Mouse (Mus musculus): Measurements from ENCODE around the gene Sdc4. TPM values are rescaled to one million over a fixed set of nuclear protein-coding genes. Genes with fewer than 3 reads are reported as not detected.
A peak's percentile ranks its signal among the peaks of the same experiment; 100 is the strongest.

Sdc4 gene
- polyA plus RNA-seq, 1 experiment from 2014 or later = 55.0 TPM

DNA sequence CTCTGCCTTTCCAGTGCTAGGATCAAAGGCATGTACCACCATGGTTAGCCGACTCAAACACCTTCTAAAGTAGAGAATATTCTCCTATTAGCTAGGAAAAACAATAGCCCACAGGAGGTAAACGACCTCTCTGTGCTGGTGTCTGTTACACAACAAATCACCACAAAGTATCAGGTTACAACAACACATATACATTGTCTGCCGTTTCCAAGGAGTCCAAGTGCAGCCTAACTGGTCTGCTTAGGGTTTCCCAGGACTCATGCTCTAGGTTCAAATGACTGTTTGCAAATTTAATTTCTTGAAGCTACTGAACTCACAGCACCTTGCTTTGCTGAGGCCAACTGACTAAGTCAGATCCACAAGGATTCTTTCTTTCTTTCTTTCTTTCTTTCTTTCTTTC, 24.2 kb downstream of the Sdc4 start:
- Histone ChIP-seq H3K27me3 (peaks cover 3% of the 10 kb centered on the region; the same call in 1 of the 2 replicates), H3K9ac (no peak overlapping the region), H3K4me1 (replicated peaks) (peaks cover 2% of the 10 kb centered on the region; the same call in 1 of the 2 replicates), H3K4me3 (replicated peaks) (no peak overlapping the region), H3K27ac (replicated peaks) (no peak overlapping the region), H3K9me3 (replicated peaks) (no peaks in the 10 kb centered on the region), H3K36me3 (replicated peaks) (peaks cover 8% of the 10 kb centered on the region), H3K4me2 (no peak overlapping the region)
- no peak for ATAC-seq (ENCODE audit: insufficient read depth)
- 7% methylated on average over 3 of the region's 3 CpGs for WGBS (ENCODE audit: insufficient replicate concordance)

DNA sequence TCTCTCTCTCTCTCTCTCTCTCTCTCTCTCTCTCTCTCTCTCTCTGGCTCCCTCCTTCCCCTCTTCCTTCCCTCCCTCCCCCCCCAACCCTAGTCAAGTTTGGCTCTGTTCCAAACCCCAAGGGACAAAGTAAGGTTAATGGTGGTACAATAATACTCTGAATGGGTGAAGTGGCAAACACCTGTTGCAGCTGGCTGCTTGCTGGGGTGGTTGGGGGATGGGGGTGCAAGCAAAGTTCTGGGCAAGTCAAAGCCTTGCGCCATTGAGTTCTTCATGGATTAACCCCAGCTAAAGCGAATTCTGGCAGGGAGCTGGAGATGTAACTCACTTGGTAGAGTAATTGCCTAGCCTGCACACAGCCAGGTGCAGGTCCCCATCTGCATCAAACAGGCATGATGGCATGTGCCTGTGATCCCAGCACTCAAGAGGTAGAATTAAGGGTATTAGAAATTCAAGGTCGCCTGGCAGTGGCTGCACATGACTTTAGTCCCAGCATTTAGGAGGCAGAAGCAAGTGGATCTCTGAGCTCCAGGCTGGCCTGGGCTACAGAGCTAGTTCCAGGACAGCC, 25.3 kb downstream of the Sdc4 start:
- Histone ChIP-seq H3K4me1 (replicated peaks) (peaks cover 2% of the 10 kb centered on the region; the same call in 1 of the 2 replicates), H3K27ac (replicated peaks) (no peak overlapping the region)
- whole genome bisulfite sequencing (ENCODE audit: insufficient replicate concordance) = 30% methylated on average over 3 of the region's 3 CpGs

DNA sequence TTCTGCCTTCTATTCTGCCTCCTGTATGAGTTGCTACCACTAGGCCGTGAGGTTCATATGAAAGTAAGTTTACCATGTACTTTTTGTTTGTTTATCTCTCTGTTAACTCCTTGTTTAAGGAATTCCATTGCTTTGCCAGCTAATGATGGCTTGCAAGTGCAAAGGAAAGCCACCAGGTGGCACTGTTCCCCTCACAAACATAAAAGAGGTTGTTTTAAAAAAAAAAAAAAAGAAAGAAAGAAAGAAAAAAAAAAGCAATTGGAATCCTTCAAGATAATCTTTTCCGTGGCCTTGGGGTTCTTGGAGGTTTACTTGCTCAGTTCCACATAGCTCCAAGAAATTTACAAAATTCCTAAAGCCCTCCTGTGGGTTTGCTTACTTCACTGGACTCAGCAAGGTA, 26.5 kb downstream of the Sdc4 start:
- no peak overlapping the region for H3K4me3 ChIP-seq (replicated peaks)
- 2% methylated on average over 2 of the region's 2 CpGs for WGBS (ENCODE audit: insufficient replicate concordance)
- H3K27me3 ChIP-seq = peaks cover 12% of the 10 kb centered on the region; the same call in 1 of the 2 replicates
- no peak for ATAC-seq (ENCODE audit: insufficient read depth)
- H3K27ac ChIP-seq (replicated peaks) = no peak overlapping the region
- H3K4me1 ChIP-seq (replicated peaks) = peaks cover 2% of the 10 kb centered on the region; the same call in 1 of the 2 replicates
- H3K36me3 ChIP-seq (replicated peaks) = no peaks in the 10 kb centered on the region
- H3K4me2 ChIP-seq = no peak overlapping the region
- no peaks in the 10 kb centered on the region for H3K9me3 ChIP-seq (replicated peaks)
- no peak overlapping the region for H3K9ac ChIP-seq

More for the DNA sequence above, 25.3 kb downstream of the Sdc4 start:
- H3K36me3 ChIP-seq (replicated peaks) = no peaks in the 10 kb centered on the region
- no peak overlapping the region for H3K4me2 ChIP-seq
- H3K4me3 ChIP-seq (replicated peaks) = no peak overlapping the region
- no peak for ATAC-seq (ENCODE audit: insufficient read depth)
- no peaks in the 10 kb centered on the region for H3K9me3 ChIP-seq (replicated peaks)
- no peak overlapping the region for H3K9ac ChIP-seq
- H3K27me3 ChIP-seq = peaks cover 12% of the 10 kb centered on the region; the same call in 1 of the 2 replicates

DNA sequence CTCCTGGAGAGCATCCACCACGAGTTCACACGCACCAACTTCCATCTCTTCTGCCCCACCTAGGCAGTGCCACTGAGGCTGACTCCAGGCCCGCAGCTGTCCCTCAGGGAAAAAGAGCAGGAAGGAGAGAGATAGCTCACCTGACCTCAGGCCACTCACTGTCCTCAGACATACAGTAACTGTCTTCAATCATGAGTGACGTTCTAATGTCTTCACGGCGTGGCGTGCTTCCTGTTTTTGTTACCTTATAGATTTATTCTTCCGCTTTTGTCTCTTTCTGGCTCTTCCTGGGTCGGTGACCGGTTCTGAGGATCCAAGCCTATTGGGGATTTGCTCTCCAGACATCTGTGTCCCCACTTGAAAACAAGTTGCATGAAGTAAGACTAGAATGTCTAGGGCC, 29.1 kb downstream of the Sdc4 start:
- Histone ChIP-seq H3K36me3 (replicated peaks) (no peaks in the 10 kb centered on the region), H3K4me1 (replicated peaks) (peaks cover 2% of the 10 kb centered on the region; the same call in 1 of the 2 replicates), H3K9ac (no peak overlapping the region), H3K4me3 (replicated peaks) (no peak overlapping the region), H3K27ac (replicated peaks) (no peak overlapping the region), H3K27me3 (peaks cover 27% of the 10 kb centered on the region), H3K9me3 (replicated peaks) (no peaks in the 10 kb centered on the region), H3K4me2 (no peak overlapping the region)
- 41% methylated on average over 10 of the region's 10 CpGs for WGBS (ENCODE audit: insufficient replicate concordance)
- ATAC-seq (ENCODE audit: insufficient read depth) = no peak

DNA sequence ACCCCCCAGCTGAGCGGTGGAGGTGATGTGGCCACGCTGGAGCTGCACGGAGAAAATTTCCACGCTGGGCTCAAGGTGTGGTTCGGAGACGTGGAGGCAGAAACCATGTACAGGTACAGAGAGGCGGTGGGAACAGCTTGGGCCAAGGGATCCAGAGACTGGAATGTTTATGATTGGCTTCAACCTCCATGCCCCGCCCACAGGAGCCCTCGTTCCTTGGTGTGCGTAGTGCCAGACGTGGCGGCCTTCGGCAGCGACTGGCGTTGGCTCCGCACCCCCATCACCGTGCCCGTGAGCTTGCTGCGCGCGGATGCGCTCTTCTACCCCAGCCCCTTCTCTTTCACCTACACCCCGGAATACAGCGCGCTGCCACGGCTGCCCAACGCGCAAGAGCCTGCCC, 29.5 kb downstream of the Sdc4 start:
- 26% methylated on average over 28 of the region's 28 CpGs for WGBS (ENCODE audit: insufficient replicate concordance)

DNA sequence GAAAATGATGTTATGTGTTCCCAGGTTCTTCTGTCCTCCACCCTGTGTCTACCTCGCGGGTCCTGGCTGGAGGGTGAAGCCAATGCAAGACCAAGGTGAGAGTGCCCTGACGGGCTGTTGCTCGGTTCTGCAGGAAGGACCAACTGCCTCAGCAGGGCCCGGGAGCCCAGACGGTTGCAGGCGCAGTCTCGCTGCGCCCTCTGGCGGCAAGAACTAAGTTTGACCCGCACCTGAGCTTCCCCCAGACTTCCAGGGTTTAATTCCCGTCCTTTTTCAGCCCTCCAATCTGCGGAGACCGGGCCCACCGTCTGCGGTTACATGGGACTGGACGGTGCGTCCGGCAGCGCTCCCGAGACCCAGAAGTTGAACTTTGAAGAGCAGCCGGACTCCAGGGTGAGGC, 36.0 kb downstream of the Sdc4 start:
- H3K9ac ChIP-seq = no peak overlapping the region
- no peak overlapping the region for H3K4me2 ChIP-seq
- no peak overlapping the region for H3K4me3 ChIP-seq (replicated peaks)
- H3K9me3 ChIP-seq (replicated peaks) = no peaks in the 10 kb centered on the region
- H3K4me1 ChIP-seq (replicated peaks) = no peaks in the 10 kb centered on the region
- no peaks in the 10 kb centered on the region for H3K36me3 ChIP-seq (replicated peaks)
- 2% methylated on average over 22 of the region's 22 CpGs for WGBS (ENCODE audit: insufficient replicate concordance)
- ATAC-seq (ENCODE audit: insufficient read depth) = no peak
- peaks cover 84% of the 10 kb centered on the region for H3K27me3 ChIP-seq
- H3K27ac ChIP-seq (replicated peaks) = no peak overlapping the region

More for the DNA sequence above, 29.5 kb downstream of the Sdc4 start:
- no peak for ATAC-seq (ENCODE audit: insufficient read depth)
- H3K27me3 ChIP-seq = peaks cover 31% of the 10 kb centered on the region
- no peaks in the 10 kb centered on the region for H3K9me3 ChIP-seq (replicated peaks)
- H3K4me3 ChIP-seq (replicated peaks) = no peak overlapping the region
- peaks cover 2% of the 10 kb centered on the region; the same call in 1 of the 2 replicates for H3K4me1 ChIP-seq (replicated peaks)
- no peaks in the 10 kb centered on the region for H3K36me3 ChIP-seq (replicated peaks)
- no peak overlapping the region for H3K4me2 ChIP-seq
- no peak overlapping the region for H3K9ac ChIP-seq
- no peak overlapping the region for H3K27ac ChIP-seq (replicated peaks)

GRCm38 (mm10) chr2:164405519-164405918, 38.2 kb downstream of the Sdc4 start:
- no peak overlapping the region for H3K27ac ChIP-seq (replicated peaks)
- no peaks in the 10 kb centered on the region for H3K9me3 ChIP-seq (replicated peaks)
- no peak for ATAC-seq (ENCODE audit: insufficient read depth)
- peaks cover 99% of the 10 kb centered on the region for H3K27me3 ChIP-seq
- H3K36me3 ChIP-seq (replicated peaks) = no peaks in the 10 kb centered on the region
- WGBS (ENCODE audit: insufficient replicate concordance) = 27% methylated on average over 5 of the region's 5 CpGs
- no peak overlapping the region for H3K4me3 ChIP-seq (replicated peaks)
- no peak overlapping the region for H3K9ac ChIP-seq
- H3K4me2 ChIP-seq = no peak overlapping the region
- H3K4me1 ChIP-seq (replicated peaks) = no peaks in the 10 kb centered on the region

- no peaks in the 10 kb centered on the region for H3K36me3 ChIP-seq (replicated peaks)
- H3K4me2 ChIP-seq = peak within 1 kb of the TSS; percentile 9
- H3K9me3 ChIP-seq (replicated peaks) = no peaks in the 10 kb centered on the region
- no peaks in the 10 kb centered on the region for H3K4me1 ChIP-seq (replicated peaks)
- H3K4me3 ChIP-seq (replicated peaks) = no peak within 1 kb of the TSS
- no peak for ATAC-seq (ENCODE audit: insufficient read depth)
- H3K27ac ChIP-seq (replicated peaks) = no peak within 1 kb of the TSS
- peaks cover 99% of the 10 kb centered on the region for H3K27me3 ChIP-seq
- WGBS (ENCODE audit: insufficient replicate concordance) = 11% methylated on average over 9 of the region's 9 CpGs
- H3K9ac ChIP-seq = no peak within 1 kb of the TSS
These were observed 38.6 kb downstream of the Sdc4 start, which contains the start of gene Matn4 for GRCm38 (mm10) chr2:164405060-164405459. Gene Matn4, minus strand, starts transcription at chr2:164405160.

DNA sequence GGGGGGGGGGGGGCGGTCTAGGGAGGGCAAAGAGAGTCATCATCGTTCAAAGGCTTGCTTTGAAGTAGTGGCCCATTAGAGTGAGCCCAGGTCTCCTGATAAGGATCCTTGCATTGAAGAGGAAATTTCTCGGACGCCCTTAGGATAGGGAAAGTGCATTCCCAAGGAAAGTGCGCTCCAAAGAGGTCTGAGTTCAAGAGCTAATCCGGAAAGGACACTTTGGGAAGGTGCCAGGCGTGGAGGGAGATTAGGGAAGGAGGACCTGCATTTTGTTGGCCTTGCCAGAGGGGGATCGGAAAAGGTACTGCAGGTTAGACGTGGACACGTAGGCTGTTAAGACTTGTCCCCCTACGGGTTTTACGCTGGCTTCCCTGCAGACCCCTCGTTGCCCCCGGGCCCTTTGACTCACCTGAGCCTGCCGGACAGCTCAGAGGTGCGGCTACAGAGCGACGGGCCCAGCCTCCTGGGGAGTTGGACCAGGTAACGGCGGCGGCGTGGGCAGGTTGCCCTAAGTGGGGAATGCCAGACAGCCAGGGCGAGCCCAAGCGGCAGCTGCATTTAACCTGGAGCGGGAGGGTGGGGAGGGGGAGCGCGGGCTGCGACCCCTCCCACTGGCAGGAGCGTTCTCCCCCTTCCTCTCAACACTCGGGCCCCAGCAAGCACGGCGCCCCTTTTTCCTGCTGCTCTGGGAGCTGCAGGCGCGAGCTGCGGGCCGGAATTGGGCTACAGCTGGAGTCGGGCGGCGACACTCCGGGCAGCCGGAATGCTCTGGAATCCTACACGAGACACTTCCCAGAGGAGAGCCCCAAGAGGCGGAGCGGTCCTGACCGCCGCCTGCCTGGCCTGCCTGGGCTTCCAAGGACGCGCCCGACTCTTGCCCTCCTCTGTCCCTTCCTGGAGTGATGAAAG, 39.4 kb downstream of the Sdc4 start:
- Histone ChIP-seq H3K9ac (no peak overlapping the region), H3K27ac (replicated peaks) (no peak overlapping the region), H3K4me3 (replicated peaks) (no peak overlapping the region), H3K9me3 (replicated peaks) (no peaks in the 10 kb centered on the region), H3K4me2 (peak overlapping the region; percentile 9), H3K4me1 (replicated peaks) (no peaks in the 10 kb centered on the region), H3K27me3 (peaks cover 99% of the 10 kb centered on the region), H3K36me3 (replicated peaks) (no peaks in the 10 kb centered on the region)
- no peak for ATAC-seq (ENCODE audit: insufficient read depth)
- 3% methylated on average over 49 of the region's 49 CpGs for WGBS (ENCODE audit: insufficient replicate concordance)

DNA sequence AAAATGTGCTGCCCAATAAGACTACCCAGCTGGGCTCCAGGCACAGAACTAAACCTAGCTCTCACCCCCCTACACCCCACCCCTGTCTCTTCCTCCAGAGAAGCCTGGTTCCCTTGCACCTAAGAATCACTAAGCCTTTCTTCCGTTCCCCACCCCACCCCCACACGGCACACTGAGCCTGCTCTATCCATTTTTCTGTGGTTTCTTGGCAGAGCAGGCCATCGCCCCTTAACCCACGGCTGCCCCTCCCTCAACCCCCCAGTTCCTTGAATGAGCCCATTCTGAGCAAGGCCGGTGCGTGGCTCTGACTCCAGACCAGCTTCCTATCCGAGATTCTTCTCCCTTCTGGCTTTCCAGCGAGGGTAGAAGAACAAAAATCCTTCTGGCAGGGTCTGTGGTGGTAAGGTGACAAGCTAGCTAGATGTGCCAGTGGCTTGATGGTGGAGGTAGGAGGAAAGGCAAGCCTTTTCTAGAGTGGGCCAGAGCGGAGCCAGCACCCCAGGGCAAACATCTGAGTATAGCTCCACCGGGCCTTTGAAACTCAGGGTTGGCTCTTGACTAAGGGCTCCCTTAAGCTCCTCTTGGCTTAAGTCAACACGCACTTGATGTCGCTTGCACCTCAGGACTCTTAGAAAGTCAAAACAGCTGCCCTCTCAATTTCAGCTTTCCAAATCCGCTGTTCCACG, 40.1 kb downstream of the Sdc4 start:
- no peaks in the 10 kb centered on the region for H3K4me1 ChIP-seq (replicated peaks)
- no peak overlapping the region for H3K27ac ChIP-seq (replicated peaks)
- H3K4me2 ChIP-seq = no peak overlapping the region
- ATAC-seq (ENCODE audit: insufficient read depth) = no peak
- no peaks in the 10 kb centered on the region for H3K36me3 ChIP-seq (replicated peaks)
- WGBS (ENCODE audit: insufficient replicate concordance) = 11% methylated on average over 14 of the region's 14 CpGs
- peaks cover 98% of the 10 kb centered on the region for H3K27me3 ChIP-seq
- no peaks in the 10 kb centered on the region for H3K9me3 ChIP-seq (replicated peaks)
- no peak overlapping the region for H3K4me3 ChIP-seq (replicated peaks)
- H3K9ac ChIP-seq = no peak overlapping the region

GRCm38 (mm10) chr2:164402906-164403305, 40.8 kb downstream of the Sdc4 start, which contains the start of gene Rbpjl:
Gene Rbpjl, plus strand, starts transcription at chr2:164403141.
- H3K9me3 ChIP-seq (replicated peaks) = no peaks in the 10 kb centered on the region; the same call in 1 of the 2 replicates
- H3K36me3 ChIP-seq (replicated peaks) = no peaks in the 10 kb centered on the region
- H3K4me2 ChIP-seq = no peak within 1 kb of the TSS
- H3K27ac ChIP-seq (replicated peaks) = no peak within 1 kb of the TSS
- no peak; the same call in 1 of the 2 replicates for ATAC-seq (ENCODE audit: insufficient read depth)
- H3K4me3 ChIP-seq (replicated peaks) = no peak within 1 kb of the TSS
- peaks cover 92% of the 10 kb centered on the region for H3K27me3 ChIP-seq
- H3K4me1 ChIP-seq (replicated peaks) = no peaks in the 10 kb centered on the region
- WGBS (ENCODE audit: insufficient replicate concordance) = 4% methylated on average over 17 of the region's 17 CpGs
- H3K9ac ChIP-seq = no peak within 1 kb of the TSS

All from liver, embryonic 15.5 days (tissue).